Mouse (Mus musculus) liver, postnatal 0 days (tissue): ENCODE measurements at regions not wholly inside any gene's neighbourhood (a gene's known extent, or its start where the extent isn't known, plus 50 kb on each side); places are given as distances from the start of the nearest gene placed in this dataset.
A peak's percentile ranks its signal among the peaks of the same experiment; 100 is the strongest.

Experiments
- CTCF ChIP-seq: sonication (generic); IDR thresholded peaks from 2 replicates; pipeline ENCODE4 v1.5.1; 2016; ENCODE audit warnings: antibody characterized with exemption, low read depth
- EP300 ChIP-seq: IDR thresholded peaks from 2 replicates; pipeline ENCODE4 v1.6.1; 2016; ENCODE audit warnings: antibody characterized with exemption, low read depth, mild to moderate bottlenecking

GRCm38 (mm10) chr8:18512409-18512808 is 465.6 kb downstream of the Defb40 start:
- TF ChIP-seq CTCF, result 0 out of 2 replicates have a peak, but pooled peaks have one; percentile 8
- TF ChIP-seq EP300, result no peak
